Mouse (Mus musculus) heart, embryonic 11.5 days (tissue): ENCODE measurements around the gene Gm37240. TPM values are rescaled to one million over a fixed set of nuclear protein-coding genes. Genes with fewer than 3 reads are reported as not detected.

Source experiments
- ATAC-seq: fragments of 200-750 bp; cut with Nextera tagmentation; replicated peaks from 2 replicates; pipeline ENCODE4 v1.8.0; 2017; ENCODE audit warnings: moderate library complexity; ENCODE audit not compliant: insufficient number of reproducible peaks, low FRiP score, low TSS enrichment
- H3K27ac ChIP-seq: fragments of 300-500 bp; sonication (generic); 2 replicates; pipeline ENCODE4 v1.5.1; 2014; ENCODE audit warnings: mild to moderate bottlenecking, low read depth, low read length
- H3K27me3 ChIP-seq: fragments of 300-500 bp; sonication (generic); 2 replicates; pipeline ENCODE4 v1.6.1; 2014; ENCODE audit warnings: mild to moderate bottlenecking, low read length, mixed read lengths; ENCODE audit not compliant: control insufficient read depth, insufficient read depth
- H3K36me3 ChIP-seq: fragments of 300-500 bp; sonication (generic); 2 replicates; pipeline ENCODE4 v1.6.1; 2014; ENCODE audit warnings: mild to moderate bottlenecking, low read length, moderate library complexity, mixed read lengths; ENCODE audit not compliant: control insufficient read depth, insufficient read depth
- H3K4me1 ChIP-seq: fragments of 300-500 bp; sonication (generic); 2 replicates; pipeline ENCODE4 v1.6.1; 2014; ENCODE audit warnings: low read length; ENCODE audit not compliant: control insufficient read depth, insufficient read depth
- H3K4me2 ChIP-seq: fragments of 300-500 bp; sonication (generic); 2 replicates; pipeline ENCODE4 v1.6.1; 2014; ENCODE audit warnings: mild to moderate bottlenecking, moderate library complexity
- H3K4me3 ChIP-seq: fragments of 300-500 bp; sonication (generic); 2 replicates; pipeline ENCODE4 v1.5.1; 2014; ENCODE audit warnings: low read depth, low read length
- H3K9ac ChIP-seq: fragments of 300-500 bp; sonication (generic); 2 replicates; pipeline ENCODE4 v1.6.1; 2014; ENCODE audit warnings: mild to moderate bottlenecking, low read depth, low read length, moderate library complexity
- H3K9me3 ChIP-seq: fragments of 300-500 bp; sonication (generic); replicated peaks from 2 replicates; pipeline ENCODE4 v1.6.1; 2016; ENCODE audit warnings: low read length; ENCODE audit not compliant: control insufficient read depth
- WGBS: fragments of 180-500 bp; shearing (Covaris S2); extraction: QIAGEN DNeasy Blood & Tissue Kit; methylation state at CpG from one replicate; pipeline ENCODE4 v1.1.7; 2014; ENCODE audit not compliant: insufficient replicate concordance; 5-methylcytosine and 5-hydroxymethylcytosine counted together
- polyA plus RNA-seq: library from polyadenylated mRNA; unstranded; fragments of >200 nt; fragmentation: Nextera tagmentation; extraction: Ambion mirVana; gene quantifications from 2 replicates; pipeline ENCODE4 v1.2.1, GENCODE M21; 2014

Gm37240 gene
- polyA plus RNA-seq, 1 experiment from 2014 or later, result 4.5 TPM

DNA sequence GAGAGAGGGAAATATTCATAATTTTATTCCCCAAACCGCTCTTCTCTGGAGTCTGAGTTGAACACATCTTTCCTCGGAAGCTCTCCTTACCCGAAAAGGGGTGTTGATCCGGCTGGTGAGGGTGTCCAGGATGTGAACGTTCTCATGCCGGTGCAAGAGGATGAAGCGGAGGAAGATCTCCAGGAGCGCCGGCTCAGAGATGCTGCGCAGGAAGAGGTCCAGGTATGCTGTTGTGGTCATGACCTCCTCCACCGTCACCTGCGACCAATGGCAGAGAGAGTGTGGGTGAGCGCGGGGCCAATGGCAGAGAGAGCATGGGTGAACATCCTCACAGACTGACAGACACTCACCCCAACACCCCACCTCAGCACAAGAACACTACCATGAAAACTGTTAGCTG is 199.0 kb downstream of the Gm37240 start:
- WGBS, result 91% methylated on average over 14 of the region's 14 CpGs
- Histone ChIP-seq H3K4me3 (no peak overlapping the region), H3K27me3 (no peaks in the 10 kb centered on the region), H3K4me1 (no peaks in the 10 kb centered on the region), H3K27ac (no peak overlapping the region), H3K4me2 (no peak overlapping the region), H3K9ac (no peak overlapping the region), H3K9me3 (no peaks in the 10 kb centered on the region), H3K36me3 (no peaks in the 10 kb centered on the region; the same call in 1 of the 2 replicates)
- no peak for ATAC-seq

DNA sequence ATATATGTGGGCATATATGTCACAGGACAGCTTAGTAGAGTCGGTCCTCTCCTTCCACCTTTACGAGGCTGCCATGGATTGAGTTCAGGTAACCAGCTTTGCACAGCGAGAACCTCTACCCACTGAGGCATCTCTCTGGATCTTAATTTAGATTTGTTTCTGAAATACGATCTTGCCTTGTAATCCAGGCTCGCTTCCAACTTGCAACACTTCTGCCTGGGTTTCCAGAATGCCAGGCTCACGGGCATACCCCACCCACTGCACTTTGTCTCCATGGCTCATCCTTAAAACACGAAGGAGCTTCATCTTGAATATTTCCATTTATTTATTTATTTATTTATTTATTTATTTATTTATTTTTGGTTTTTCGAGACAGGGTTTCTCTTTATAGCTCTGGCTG is 202.0 kb downstream of the Gm37240 start:
- Histone ChIP-seq H3K9me3 (no peaks in the 10 kb centered on the region), H3K4me2 (no peak overlapping the region), H3K4me1 (0 out of 2 replicates have a peak, but pooled peaks cover 3% of the 10 kb centered on the region), H3K4me3 (no peak overlapping the region), H3K27ac (no peak overlapping the region), H3K27me3 (no peaks in the 10 kb centered on the region), H3K9ac (no peak overlapping the region), H3K36me3 (no peaks in the 10 kb centered on the region)
- WGBS, result 85% methylated on average over 8 of the region's 8 CpGs
- ATAC-seq, result no peak

DNA sequence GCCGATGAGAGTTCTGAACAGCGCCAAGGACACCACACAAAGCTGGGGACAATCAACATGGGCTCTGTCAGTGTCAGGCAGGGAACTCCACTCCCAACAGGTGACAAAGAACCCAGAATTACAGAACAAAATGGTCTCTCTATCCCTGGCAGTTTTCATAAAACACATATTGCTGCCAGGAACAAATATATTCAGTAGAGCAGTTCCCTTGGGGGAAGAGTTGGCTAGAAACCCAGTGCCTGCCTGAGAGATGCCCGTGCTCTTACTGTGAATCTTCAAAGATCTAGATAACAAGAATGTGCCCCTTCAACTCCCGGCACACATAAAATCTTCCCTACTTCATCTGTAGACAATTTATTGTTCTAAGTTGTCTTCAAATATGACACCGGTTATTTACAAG is 203.7 kb downstream of the Gm37240 start:
- Histone ChIP-seq H3K27ac (no peak overlapping the region), H3K4me3 (no peak overlapping the region), H3K4me2 (no peak overlapping the region), H3K27me3 (no peaks in the 10 kb centered on the region), H3K36me3 (no peaks in the 10 kb centered on the region), H3K4me1 (0 out of 2 replicates have a peak, but pooled peaks cover 8% of the 10 kb centered on the region), H3K9ac (no peak overlapping the region), H3K9me3 (no peaks in the 10 kb centered on the region)
- WGBS, result 79% methylated on average over 5 of the region's 5 CpGs
- no peak for ATAC-seq

DNA sequence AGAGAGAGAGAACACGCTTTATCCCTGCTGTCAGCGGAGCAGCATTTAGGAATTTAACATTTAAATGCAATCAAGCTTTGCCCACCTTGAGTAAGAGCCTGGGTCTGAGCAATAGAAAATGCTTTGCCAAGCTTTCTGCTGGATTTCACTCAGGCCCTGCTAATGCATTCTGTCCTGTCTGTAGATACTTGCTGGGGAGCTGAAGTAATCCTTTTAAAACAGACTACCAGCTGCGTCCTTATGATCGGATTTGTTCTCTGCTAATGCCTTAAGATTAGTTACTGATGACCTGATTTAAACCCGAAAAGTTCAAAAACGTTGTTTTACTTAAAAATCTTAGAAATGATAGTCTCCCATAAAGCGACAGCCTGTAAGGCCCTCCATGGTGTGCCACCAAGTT is 206.2 kb downstream of the Gm37240 start:
- Histone ChIP-seq H3K9me3 (no peaks in the 10 kb centered on the region), H3K27ac (no peak overlapping the region), H3K36me3 (no peaks in the 10 kb centered on the region), H3K4me3 (no peak overlapping the region), H3K9ac (no peak overlapping the region), H3K27me3 (no peaks in the 10 kb centered on the region), H3K4me2 (no peak overlapping the region), H3K4me1 (peaks cover 8% of the 10 kb centered on the region; the same call in 1 of the 2 replicates)
- 79% methylated on average over 7 of the region's 7 CpGs for WGBS
- ATAC-seq, result no peak

DNA sequence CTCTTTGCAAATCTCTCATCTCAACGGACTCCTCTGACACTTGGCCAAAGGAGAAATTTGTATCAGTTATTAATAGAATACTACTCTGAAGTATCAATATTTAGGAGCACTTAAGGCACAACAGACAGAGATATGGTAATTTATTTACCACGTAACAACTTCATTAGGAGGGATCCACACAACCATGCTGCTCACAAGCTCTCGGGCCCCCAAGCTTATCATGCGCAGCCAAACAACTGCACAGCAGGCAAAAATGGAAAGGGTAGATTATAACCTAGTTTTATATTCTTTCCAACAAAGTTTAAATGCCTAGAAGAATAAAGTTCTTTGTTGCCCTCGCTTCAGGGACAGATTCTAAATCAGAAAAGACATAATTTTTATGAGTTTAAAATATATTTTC is 207.4 kb downstream of the Gm37240 start:
- H3K9ac ChIP-seq, result no peak overlapping the region
- no peaks in the 10 kb centered on the region for H3K27me3 ChIP-seq
- ATAC-seq, result no peak
- H3K9me3 ChIP-seq, result no peaks in the 10 kb centered on the region
- WGBS, result 82% methylated on average over 5 of the region's 5 CpGs
- peaks cover 8% of the 10 kb centered on the region; the same call in 1 of the 2 replicates for H3K4me1 ChIP-seq
- H3K27ac ChIP-seq, result no peak overlapping the region
- no peaks in the 10 kb centered on the region for H3K36me3 ChIP-seq
- no peak overlapping the region for H3K4me3 ChIP-seq
- no peak overlapping the region for H3K4me2 ChIP-seq

DNA sequence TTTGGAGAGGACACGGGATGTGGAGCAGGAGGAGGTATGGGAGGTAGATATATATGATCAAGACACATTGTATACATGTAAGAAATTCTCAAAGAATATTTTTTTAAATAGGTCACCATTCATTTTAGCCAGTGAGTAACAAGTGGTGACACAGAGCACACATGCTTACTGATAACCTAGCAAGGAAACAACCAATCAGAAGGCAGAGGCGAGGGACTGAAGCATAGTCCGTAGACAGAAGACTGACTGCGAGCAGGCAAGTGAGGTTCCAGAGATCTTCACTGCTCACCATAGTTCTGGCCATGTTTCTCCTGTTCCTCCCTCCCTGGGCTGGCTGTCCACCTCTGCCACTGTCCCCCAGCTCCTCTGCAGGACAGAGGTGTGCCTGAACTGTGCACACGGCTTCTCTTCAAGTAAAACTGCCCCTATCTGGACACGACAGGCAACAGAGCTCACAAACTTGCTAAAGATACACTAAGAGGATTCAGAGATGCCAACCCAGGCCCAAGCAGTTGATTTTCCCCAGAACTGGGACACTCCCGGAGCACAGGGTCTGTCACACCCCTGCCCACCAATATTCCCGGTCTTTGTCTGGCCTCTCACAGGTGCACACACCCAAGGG is 207.9 kb downstream of the Gm37240 start:
- 57% methylated on average over 8 of the region's 8 CpGs for WGBS
- Histone ChIP-seq H3K27me3 (no peaks in the 10 kb centered on the region), H3K9me3 (no peaks in the 10 kb centered on the region), H3K27ac (no peak overlapping the region), H3K4me1 (peaks cover 8% of the 10 kb centered on the region; the same call in 1 of the 2 replicates), H3K36me3 (no peaks in the 10 kb centered on the region), H3K9ac (no peak overlapping the region), H3K4me3 (no peak overlapping the region), H3K4me2 (0 out of 2 replicates have a peak overlapping the region, but pooled peaks have one; percentile 15)
- ATAC-seq, result no peak

DNA sequence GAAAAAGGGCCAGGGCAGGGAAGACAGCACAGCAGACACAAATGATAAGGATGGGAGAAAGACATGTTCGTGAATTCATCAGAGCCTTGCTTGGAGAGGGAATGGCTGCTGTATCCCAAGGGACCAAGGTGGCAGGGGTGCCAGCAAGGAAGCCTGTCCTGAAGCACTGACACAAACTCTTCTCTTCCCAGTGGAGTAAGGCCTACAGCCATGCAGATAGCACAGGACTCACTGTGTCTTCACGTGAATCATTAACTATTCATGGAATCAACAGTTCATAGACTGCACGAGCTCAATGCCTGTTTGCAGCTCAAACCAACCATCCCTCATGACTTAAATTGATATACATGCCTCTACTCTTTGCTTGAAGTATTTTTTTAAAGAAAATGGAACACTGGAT is 209.4 kb downstream of the Gm37240 start:
- H3K27me3 ChIP-seq, result no peaks in the 10 kb centered on the region
- H3K9me3 ChIP-seq, result no peaks in the 10 kb centered on the region
- no peak overlapping the region for H3K4me3 ChIP-seq
- 66% methylated on average over 3 of the region's 3 CpGs for WGBS
- no peak for ATAC-seq
- H3K4me1 ChIP-seq, result peaks cover 8% of the 10 kb centered on the region; the same call in 1 of the 2 replicates
- no peak overlapping the region for H3K27ac ChIP-seq
- no peak overlapping the region for H3K4me2 ChIP-seq
- no peaks in the 10 kb centered on the region for H3K36me3 ChIP-seq
- no peak overlapping the region for H3K9ac ChIP-seq

DNA sequence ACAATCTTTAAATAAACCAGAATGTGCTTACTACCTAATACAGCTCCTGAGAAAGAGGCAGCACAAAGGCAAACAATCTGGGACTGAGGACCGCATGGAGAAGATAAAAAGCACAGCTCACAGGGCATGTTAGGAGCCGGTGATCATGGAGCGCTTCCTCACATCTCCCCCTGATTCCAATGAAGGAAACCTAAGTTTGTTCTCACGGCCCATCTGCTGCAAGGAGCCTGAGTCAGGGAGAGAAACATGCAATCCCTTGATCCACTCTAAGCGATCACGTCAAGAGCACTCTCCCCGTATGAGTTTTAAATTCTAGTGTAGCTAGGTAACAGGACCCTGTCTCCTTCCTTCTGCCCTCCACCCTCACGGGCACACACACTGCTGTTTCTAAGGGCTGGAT is 210.2 kb downstream of the Gm37240 start:
- H3K4me1 ChIP-seq, result peaks cover 8% of the 10 kb centered on the region; the same call in 1 of the 2 replicates

DNA sequence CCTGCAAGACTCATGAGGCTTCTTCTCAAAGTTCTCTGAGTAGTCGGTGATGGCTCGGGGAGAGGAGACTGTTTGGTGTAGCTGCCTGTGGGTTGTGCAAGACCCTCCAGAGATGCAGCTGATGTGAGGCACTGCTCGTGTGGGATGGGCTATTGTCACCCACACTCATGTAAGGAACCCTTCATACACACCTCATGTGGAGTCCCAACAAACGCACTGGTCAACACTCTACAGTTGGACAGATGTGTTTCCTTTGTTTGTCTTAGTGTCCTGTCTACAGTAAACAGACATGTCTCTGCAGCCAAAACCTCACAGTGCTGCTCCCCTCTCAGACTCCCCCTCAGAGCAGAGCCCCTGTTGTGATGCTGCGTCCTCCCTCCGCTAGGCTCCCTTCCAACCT is 217.5 kb downstream of the Gm37240 start:
- Histone ChIP-seq H3K4me1 (peaks cover 11% of the 10 kb centered on the region), H3K4me3 (no peak overlapping the region), H3K36me3 (no peaks in the 10 kb centered on the region), H3K27ac (no peak overlapping the region), H3K4me2 (no peak overlapping the region), H3K9ac (no peak overlapping the region), H3K27me3 (no peaks in the 10 kb centered on the region), H3K9me3 (no peaks in the 10 kb centered on the region)
- ATAC-seq, result no peak
- 83% methylated on average over 6 of the region's 6 CpGs for WGBS

More for the DNA sequence above, 210.2 kb downstream of the Gm37240 start:
- Histone ChIP-seq H3K27me3 (no peaks in the 10 kb centered on the region), H3K9ac (no peak overlapping the region), H3K4me3 (no peak overlapping the region), H3K4me2 (no peak overlapping the region), H3K36me3 (no peaks in the 10 kb centered on the region), H3K27ac (no peak overlapping the region), H3K9me3 (no peaks in the 10 kb centered on the region)
- 73% methylated on average over 8 of the region's 8 CpGs for WGBS
- no peak for ATAC-seq
